10 mouse cellular contexts compared by ENCODE assay signal in the genomic region with DNA sequence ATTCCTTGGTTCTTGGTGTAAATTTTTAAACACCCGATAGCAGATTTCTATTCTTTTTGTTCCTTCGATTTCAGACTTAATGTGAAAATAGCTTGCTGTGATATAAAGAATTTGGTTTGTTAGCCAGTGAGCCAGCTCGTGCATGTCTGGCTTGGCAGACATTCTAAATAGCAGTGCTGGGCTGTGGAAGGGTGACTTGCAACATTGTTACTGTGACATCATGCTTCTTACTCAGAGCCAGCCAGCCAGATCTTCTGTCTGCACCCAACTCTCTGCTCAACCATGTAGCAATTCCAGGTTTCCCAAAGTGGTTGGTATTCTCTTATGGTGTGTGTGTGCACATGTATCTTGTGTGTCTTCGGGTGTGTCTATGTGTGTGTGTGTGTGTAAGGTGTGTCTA.
A peak's percentile ranks its signal among the peaks of the same experiment; 100 is the strongest.
DNase-seq lines count a peak whose midpoint lies in the region; ATAC-seq and TF ChIP-seq lines count a peak whose summit lies in the region.
"Had no signal": no experiment of that assay in that cellular context is flagged by ENCODE, and none has a peak within 500 bp of the region (broad histone marks: within the 10 kb centered on the region; RNA-seq: fewer than 3 reads in every experiment).

No protein-coding gene starts in this region.

- ATAC-seq in heart, embryonic 12.5 days (ENCODE audit: insufficient number of reproducible peaks, low FRiP score), result no peak
- peak; percentile 68; the same call in 1 of the 2 replicates for ATAC-seq in stomach, postnatal 0 days (ENCODE audit: low FRiP score, low TSS enrichment)

- no peaks in the 10 kb centered on the region for H3K9me3 ChIP-seq in heart, embryonic 12.5 days (replicated peaks)
- H3K9me3 ChIP-seq in stomach, postnatal 0 days (ENCODE audit: control insufficient read depth, low read length), result no peaks in the 10 kb centered on the region
- H3K9me3 ChIP-seq: liver, embryonic 15.5 days had no signal

- TF ChIP-seq EP300 in stomach, postnatal 0 days (optimal IDR thresholded peaks at IDR 0.05), result no peak

- no peak overlapping the region for H3K4me3 ChIP-seq in heart, embryonic 12.5 days
- H3K4me3 ChIP-seq in stomach, postnatal 0 days (ENCODE audit: low read depth, low read length), result no peak overlapping the region
- H3K4me3 ChIP-seq: liver, embryonic 15.5 days had no signal

- 64% methylated on average over 4 of the region's 4 CpGs for WGBS in heart, embryonic 12.5 days
- WGBS in stomach, postnatal 0 days, result 50% methylated on average over 4 of the region's 4 CpGs

- no peak overlapping the region for H3K4me2 ChIP-seq in heart, embryonic 12.5 days
- no peak overlapping the region for H3K4me2 ChIP-seq in stomach, postnatal 0 days (replicated peaks; ENCODE audit: low read depth)
- H3K4me2 ChIP-seq: liver, embryonic 15.5 days had no signal

- no peak overlapping the region for H3K27ac ChIP-seq in heart, embryonic 12.5 days (ENCODE audit: poor library complexity, severe bottlenecking)
- H3K27ac ChIP-seq in stomach, postnatal 0 days (replicated peaks), result no peak overlapping the region
- H3K27ac ChIP-seq: liver, embryonic 15.5 days had no signal

- DNase-seq in heart, adult 11 months, result peak; percentile 94
- peak; percentile 64 for DNase-seq in testis, postnatal 14 days (ENCODE audit: low spot score)
- DNase-seq in testis, postnatal 10 days (ENCODE audit: low spot score), result no peak
- peak; percentile 58 to 66 for DNase-seq in heart, postnatal 10 days
- DNase-seq in stomach, postnatal 0 days (ENCODE audit: low spot score), result no peak
- DNase-seq in retina, embryonic 14.5 days (ENCODE audit: low spot score), result no peak
- DNase-seq in right cerebral cortex, postnatal 25 days, result no peak
- DNase-seq: cerebellum, adult 9-11 months had no signal

- H3K27me3 ChIP-seq in heart, embryonic 12.5 days (replicated peaks), result no peaks in the 10 kb centered on the region
- H3K27me3 ChIP-seq in stomach, postnatal 0 days (ENCODE audit: control insufficient read depth, insufficient read depth, low read length), result no peaks in the 10 kb centered on the region
- H3K27me3 ChIP-seq: liver, embryonic 15.5 days had no signal

- no peak overlapping the region for H3K9ac ChIP-seq in heart, embryonic 12.5 days
- no peak overlapping the region for H3K9ac ChIP-seq in stomach, postnatal 0 days (ENCODE audit: low read length)
- H3K9ac ChIP-seq: liver, embryonic 15.5 days had no signal

- 0 out of 2 replicates have a peak, but pooled peaks cover 3% of the 10 kb centered on the region for H3K36me3 ChIP-seq in heart, embryonic 12.5 days
- H3K36me3 ChIP-seq in stomach, postnatal 0 days (ENCODE audit: control insufficient read depth, insufficient read depth, low read length), result no peaks in the 10 kb centered on the region
- H3K36me3 ChIP-seq: liver, embryonic 15.5 days had no signal

- no peak for TF ChIP-seq CTCF in stomach, postnatal 0 days (IDR thresholded peaks at IDR 0.05; ENCODE audit: low read depth)

- intact Hi-C loops in heart, postnatal 10 days (cut with DNase I), result no loop called here

- H3K4me1 ChIP-seq in heart, embryonic 12.5 days (replicated peaks), result peaks cover 33% of the 10 kb centered on the region
- H3K4me1 ChIP-seq in stomach, postnatal 0 days (replicated peaks; ENCODE audit: control insufficient read depth, insufficient read depth), result 0 out of 2 replicates have a peak, but pooled peaks cover 5% of the 10 kb centered on the region

Comparison
In these comparisons a context has a peak if more than half of its experiments do, and no peak if none do; other contexts are left out.
1. DNase-seq: peak in heart, adult 11 months (single experiment), testis, postnatal 14 days (single experiment) and heart, postnatal 10 days (2 of 2); none in testis, postnatal 10 days (single experiment), stomach, postnatal 0 days (single experiment), retina, embryonic 14.5 days (single experiment) and right cerebral cortex, postnatal 25 days (single experiment).